Mouse (Mus musculus) neural tube, embryonic 11.5 days (tissue): ENCODE results near the gene Foxd4. TPM values are rescaled to one million over a fixed set of nuclear protein-coding genes. Genes with fewer than 3 reads are reported as not detected.
A peak's percentile ranks its signal among the peaks of the same experiment; 100 is the strongest.

Source experiments
- ATAC-seq: fragments of 200-750 bp; cut with Nextera tagmentation; 2 replicates; pipeline ENCODE4 v1.8.0; 2017; ENCODE audit warnings: moderate number of reproducible peaks, mild to moderate bottlenecking, moderate TSS enrichment, moderate library complexity; ENCODE audit not compliant: insufficient read depth, low FRiP score, low TSS enrichment
- DNase-seq: peaks from one replicate; pipeline ENCODE4 v3.0.0-alpha.2; 2015; ENCODE audit warnings: low spot score
- H3K27ac ChIP-seq: fragments of 300-500 bp; sonication (generic); 2 replicates; pipeline ENCODE4 v1.5.1; 2014; ENCODE audit warnings: low read depth, mild to moderate bottlenecking, low read length
- H3K27me3 ChIP-seq: fragments of 300-500 bp; sonication (generic); 2 replicates; pipeline ENCODE4 v1.6.1; 2014; ENCODE audit warnings: mild to moderate bottlenecking, low read length, mixed read lengths; ENCODE audit not compliant: control insufficient read depth, insufficient read depth
- H3K36me3 ChIP-seq: fragments of 300-500 bp; sonication (generic); 2 replicates; pipeline ENCODE4 v1.6.1; 2014; ENCODE audit warnings: mild to moderate bottlenecking, low read length, moderate library complexity, mixed read lengths; ENCODE audit not compliant: control insufficient read depth, insufficient read depth
- H3K4me1 ChIP-seq: fragments of 300-500 bp; sonication (generic); 2 replicates; pipeline ENCODE4 v1.6.1; 2014; ENCODE audit warnings: low read length, mixed read lengths; ENCODE audit not compliant: control insufficient read depth, insufficient read depth
- H3K4me2 ChIP-seq: fragments of 300-500 bp; sonication (generic); 2 replicates; pipeline ENCODE4 v1.6.1; 2014; ENCODE audit warnings: low read depth, mild to moderate bottlenecking, moderate library complexity
- H3K4me3 ChIP-seq: fragments of 300-500 bp; sonication (generic); 2 replicates; pipeline ENCODE4 v1.5.1; 2014; ENCODE audit warnings: low read depth, low read length
- H3K9ac ChIP-seq: fragments of 300-500 bp; sonication (generic); 2 replicates; pipeline ENCODE4 v1.6.1; 2014; ENCODE audit warnings: mild to moderate bottlenecking, low read length
- H3K9me3 ChIP-seq: fragments of 300-500 bp; sonication (generic); 2 replicates; pipeline ENCODE4 v1.6.1; 2016; ENCODE audit warnings: low read length; ENCODE audit not compliant: control insufficient read depth
- WGBS: fragments of 180-500 bp; shearing (Covaris S2); extraction: QIAGEN DNeasy Blood & Tissue Kit; methylation state at CpG from one replicate; pipeline ENCODE4 v1.1.7; 2014; 5-methylcytosine and 5-hydroxymethylcytosine counted together
- microRNA-seq: library from miRNA; unstranded; fragments of <30 nt; microRNA quantifications from one replicate; pipeline ENCODE4, GENCODE M21; 2016
- polyA plus RNA-seq: library from polyadenylated mRNA; unstranded; fragments of >200 nt; fragmentation: Nextera tagmentation; extraction: Ambion mirVana; gene quantifications from 2 replicates; pipeline ENCODE4 v1.2.1, GENCODE M21; 2014

Gene Foxd4
- polyA plus RNA-seq, 1 experiment from 2014 or later: not detected

- H3K4me2 ChIP-seq: peak overlapping the region; percentile 69
- WGBS: 17% methylated on average over 13 of the region's 13 CpGs
- H3K4me3 ChIP-seq: peak overlapping the region; percentile 42
- H3K27me3 ChIP-seq: peaks cover 15% of the 10 kb centered on the region; the same call in 1 of the 2 replicates
- ATAC-seq: no peak
- H3K9me3 ChIP-seq: no peaks in the 10 kb centered on the region
- H3K27ac ChIP-seq: no peak overlapping the region
- no peak for DNase-seq
- H3K36me3 ChIP-seq: no peaks in the 10 kb centered on the region
- peak overlapping the region; percentile 52 for H3K9ac ChIP-seq
- peaks cover 4% of the 10 kb centered on the region for H3K4me1 ChIP-seq
Observed at GRCm38 (mm10) chr19:24861276-24861611, 39.8 kb downstream of the Foxd4 start.

GRCm38 (mm10) chr19:24851456-24852315, 49.3 kb downstream of the Foxd4 start:
- ATAC-seq: no peak
- Histone ChIP-seq H3K27me3 (no peaks in the 10 kb centered on the region), H3K4me1 (0 out of 2 replicates have a peak, but pooled peaks cover 5% of the 10 kb centered on the region), H3K27ac (no peak overlapping the region), H3K4me3 (no peak overlapping the region), H3K9ac (no peak overlapping the region), H3K9me3 (no peaks in the 10 kb centered on the region), H3K4me2 (no peak overlapping the region), H3K36me3 (no peaks in the 10 kb centered on the region)
- 83% methylated on average over 21 of the region's 21 CpGs for WGBS
- peak; percentile 35 for DNase-seq

Small RNA genes within 50 kb of the gene (microRNA-seq; reads per million reads assigned to microRNA genes)
- not detected for gene Mir3084-1

Other genes with a start within 250 kb of the Foxd4 start
- gene Tmem252, start 227.2 kb downstream of the Foxd4 start, polyA plus RNA-seq: 1.5 TPM in 2 replicates
- 1.4 and 1.6 TPM in 2 replicates for gene Pgm5, start 39.3 kb downstream of the Foxd4 start, polyA plus RNA-seq
- 284 TPM in 2 replicates for gene Gm10053, start 25.5 kb downstream of the Foxd4 start, polyA plus RNA-seq
- gene Cbwd1, start 60.4 kb upstream of the Foxd4 start, polyA plus RNA-seq: 20.7 and 20.8 TPM in 2 replicates
- gene Dock8, start 98.3 kb upstream of the Foxd4 start, polyA plus RNA-seq: 1.4 and 2.0 TPM in 2 replicates